Mouse (Mus musculus) ES-Bruce4 (cell line): ENCODE measurements at regions not wholly inside any gene's neighbourhood (a gene's known extent, or its start where the extent isn't known, plus 50 kb on each side); places are given as distances from the start of the nearest gene placed in this dataset.

Experiments
- H3K27ac ChIP-seq: 2 replicates; pipeline ENCODE4 v1.5.1; 2012; ENCODE audit warnings: low read length, inconsistent platforms; ENCODE audit not compliant: insufficient read depth
- H3K27me3 ChIP-seq: 2 replicates; pipeline ENCODE4 v1.6.1; 2012; ENCODE audit warnings: mild to moderate bottlenecking, low read length, inconsistent platforms; ENCODE audit not compliant: control insufficient read depth, poor library complexity, insufficient read depth, severe bottlenecking
- H3K36me3 ChIP-seq: 2 replicates; pipeline ENCODE4 v1.6.1; 2012; ENCODE audit warnings: inconsistent platforms, mild to moderate bottlenecking, low read length, moderate library complexity; ENCODE audit not compliant: control insufficient read depth, poor library complexity, insufficient read depth, severe bottlenecking
- H3K4me1 ChIP-seq: one replicate; pipeline ENCODE4 v1.8.1; 2011; ENCODE audit warnings: low read length; ENCODE audit not compliant: control insufficient read depth, insufficient read depth
- H3K4me3 ChIP-seq: 2 replicates; pipeline ENCODE4 v1.5.1; 2011; ENCODE audit warnings: low read depth, mild to moderate bottlenecking, low read length
- H3K9ac ChIP-seq: 2 replicates; pipeline ENCODE4 v1.6.1; 2012; ENCODE audit warnings: low read depth, mild to moderate bottlenecking, inconsistent platforms; ENCODE audit not compliant: poor library complexity, severe bottlenecking
- H3K9me3 ChIP-seq: replicated peaks from 2 replicates; pipeline ENCODE4 v1.6.1; 2012; ENCODE audit warnings: mild to moderate bottlenecking, low read length, inconsistent platforms; ENCODE audit not compliant: control insufficient read depth, poor library complexity, insufficient read depth, severe bottlenecking
- CTCF ChIP-seq: IDR thresholded peaks from one replicate; pipeline ENCODE4 v1.8.1; 2011; ENCODE audit warnings: low read depth, low read length
- EP300 ChIP-seq: IDR thresholded peaks from 2 replicates; pipeline ENCODE4 v1.6.1; 2011; ENCODE audit warnings: low read depth, low read length; ENCODE audit not compliant: insufficient read depth
- POLR2A ChIP-seq: IDR thresholded peaks from one replicate; pipeline ENCODE4 v1.8.1; 2011; ENCODE audit warnings: low read length; ENCODE audit not compliant: insufficient read depth

- TF ChIP-seq EP300, result no peak
- no peak for TF ChIP-seq CTCF
- no peak for TF ChIP-seq POLR2A
- no peak overlapping the region for H3K9ac ChIP-seq
- no peaks in the 10 kb centered on the region for H3K36me3 ChIP-seq
- no peaks in the 10 kb centered on the region for H3K27me3 ChIP-seq
- no peak overlapping the region for H3K4me3 ChIP-seq
- no peak overlapping the region for H3K27ac ChIP-seq
- H3K4me1 ChIP-seq, result peaks cover 12% of the 10 kb centered on the region
- H3K9me3 ChIP-seq, result no peaks in the 10 kb centered on the region
Measured at GRCm38 (mm10) chr5:53361295-53361694, 94.4 kb downstream of the Smim20 start.

GRCm38 (mm10) chr5:53363898-53364297, 97.0 kb downstream of the Smim20 start:
- TF ChIP-seq CTCF, result no peak
- no peak for TF ChIP-seq POLR2A
- no peak for TF ChIP-seq EP300
- no peaks in the 10 kb centered on the region for H3K27me3 ChIP-seq
- H3K9me3 ChIP-seq, result no peaks in the 10 kb centered on the region
- no peak overlapping the region for H3K9ac ChIP-seq
- H3K27ac ChIP-seq, result no peak overlapping the region
- H3K36me3 ChIP-seq, result no peaks in the 10 kb centered on the region
- no peak overlapping the region for H3K4me3 ChIP-seq
- peaks cover 4% of the 10 kb centered on the region for H3K4me1 ChIP-seq

GRCm38 (mm10) chr5:53366882-53367561, 98.9 kb upstream of the Rbpj start:
- TF ChIP-seq POLR2A (no peak), EP300 (no peak), CTCF (no peak)
- H3K36me3 ChIP-seq, result no peaks in the 10 kb centered on the region
- H3K27me3 ChIP-seq, result no peaks in the 10 kb centered on the region
- H3K9me3 ChIP-seq, result no peaks in the 10 kb centered on the region
- H3K27ac ChIP-seq, result no peak overlapping the region
- H3K4me1 ChIP-seq, result no peaks in the 10 kb centered on the region
- no peak overlapping the region for H3K9ac ChIP-seq
- H3K4me3 ChIP-seq, result no peak overlapping the region

GRCm38 (mm10) chr5:53370272-53370671, 95.7 kb upstream of the Rbpj start:
- Histone ChIP-seq H3K27ac (no peak overlapping the region), H3K4me3 (no peak overlapping the region), H3K9ac (no peak overlapping the region), H3K27me3 (no peaks in the 10 kb centered on the region), H3K36me3 (no peaks in the 10 kb centered on the region), H3K4me1 (no peaks in the 10 kb centered on the region), H3K9me3 (no peaks in the 10 kb centered on the region)
- TF ChIP-seq CTCF (no peak), POLR2A (no peak), EP300 (no peak)

- H3K9ac ChIP-seq, result no peak overlapping the region
- H3K4me1 ChIP-seq, result no peaks in the 10 kb centered on the region
- no peak overlapping the region for H3K27ac ChIP-seq
- H3K4me3 ChIP-seq, result no peak overlapping the region
- no peak for TF ChIP-seq CTCF
- TF ChIP-seq POLR2A, result no peak
- TF ChIP-seq EP300, result no peak
- H3K9me3 ChIP-seq, result no peaks in the 10 kb centered on the region
- H3K27me3 ChIP-seq, result no peaks in the 10 kb centered on the region
- no peaks in the 10 kb centered on the region for H3K36me3 ChIP-seq
Measured at GRCm38 (mm10) chr5:53371638-53372037, 94.3 kb upstream of the Rbpj start.

GRCm38 (mm10) chr5:53373315-53373714, 92.6 kb upstream of the Rbpj start:
- TF ChIP-seq CTCF, result no peak
- Histone ChIP-seq H3K9me3 (no peaks in the 10 kb centered on the region), H3K4me1 (no peaks in the 10 kb centered on the region), H3K9ac (no peak overlapping the region), H3K4me3 (no peak overlapping the region), H3K36me3 (no peaks in the 10 kb centered on the region), H3K27me3 (no peaks in the 10 kb centered on the region), H3K27ac (no peak overlapping the region)
